In genomic region chr3:63963421-63964099, GRCm38 (mm10) we compare ENCODE assay signal across 8 mouse cellular contexts. TPM values are rescaled to one million over a fixed set of nuclear protein-coding genes. Genes with fewer than 3 reads are reported as not detected.
DNase-seq lines count a peak whose midpoint lies in the region; ATAC-seq and TF ChIP-seq lines count a peak whose summit lies in the region.

No protein-coding gene starts in this region.

- intact Hi-C loops in left cerebral cortex, adult 2 months (cut with DNase I) = loop anchor here (1.0 kb wide), 2 partner anchors 13 to 34 kb away; partner anchors contain the start of genes E130311K13Rik and Gmps

- no peak for ATAC-seq in heart, embryonic 12.5 days (ENCODE audit: insufficient number of reproducible peaks, low FRiP score)

- peak overlapping the region; percentile 86 for H3K27ac ChIP-seq in left cerebral cortex, adult 2 months
- peak overlapping the region; percentile 84 for H3K27ac ChIP-seq in heart, embryonic 12.5 days (ENCODE audit: poor library complexity, severe bottlenecking)

- peaks cover 5% of the 10 kb centered on the region; the same call in 1 of the 2 replicates for H3K27me3 ChIP-seq in heart, embryonic 12.5 days (replicated peaks)

- peak overlapping the region; percentile 84 for H3K4me3 ChIP-seq in left cerebral cortex, adult 2 months
- peak overlapping the region; percentile 86 for H3K4me3 ChIP-seq in heart, embryonic 12.5 days

- no peaks in the 10 kb centered on the region for H3K9me3 ChIP-seq in heart, embryonic 12.5 days (replicated peaks)

- no peak for TF ChIP-seq CTCF in left cerebral cortex, adult 2 months (IDR thresholded peaks at IDR 0.05)

- H3K36me3 ChIP-seq in heart, embryonic 12.5 days = no peaks in the 10 kb centered on the region

- DNase-seq in left cerebral cortex, adult 2 months (ENCODE audit: extremely low spot score in 1 of 2, low spot score in 2 of 2) = no peak
- DNase-seq in left cerebral cortex, adult 11 months (ENCODE audit: low spot score) = no peak
- peak; percentile 4 for DNase-seq in T-cell, adult 2 months (ENCODE audit: low spot score)
- DNase-seq in kidney, postnatal 10 days = peak; percentile 32
- peak; percentile 35 for DNase-seq in mesoderm, embryonic 11.5 days (ENCODE audit: low read depth, low spot score)
- peak; percentile 7 for DNase-seq in yolk sac, embryonic 10.5 days (ENCODE audit: low spot score)
- DNase-seq in spleen, postnatal 14 days (ENCODE audit: low spot score in 2 of 2) = no peak

- peaks cover 4% of the 10 kb centered on the region for H3K4me1 ChIP-seq in heart, embryonic 12.5 days (replicated peaks)

- H3K9ac ChIP-seq in heart, embryonic 12.5 days = peak overlapping the region; percentile 86

- WGBS in heart, embryonic 12.5 days = 6% methylated on average over 25 of the region's 25 CpGs

- peak overlapping the region; percentile 91 for H3K4me2 ChIP-seq in heart, embryonic 12.5 days

RNA-seq across cellular contexts. Expression of gene Slc33a1, which starts 1.0 kb away (rescaled TPM):
- total RNA-seq in left cerebral cortex, adult 2 months (2021) = 10 to 100 TPM; 29.7 to 30.2 TPM
- 10.3 and 10.7 TPM in 2 replicates for polyA plus RNA-seq in heart, embryonic 12.5 days (2016; fragmentation: Nextera tagmentation; extraction: Ambion mirVana)

RNA-seq across cellular contexts. Expression of gene Gmps, which starts 12.3 kb away (rescaled TPM):
- 10 to 100 TPM; 44.4 to 47.5 TPM for total RNA-seq in left cerebral cortex, adult 2 months (2021)
- 45.6 TPM in 2 replicates for polyA plus RNA-seq in heart, embryonic 12.5 days (2016; fragmentation: Nextera tagmentation; extraction: Ambion mirVana)

RNA-seq across cellular contexts. Expression of gene E130311K13Rik, which starts 34.3 kb away (rescaled TPM):
- total RNA-seq in left cerebral cortex, adult 2 months (2021) = 10 to 100 TPM; 10.5 to 11.5 TPM
- polyA plus RNA-seq in heart, embryonic 12.5 days (2016; fragmentation: Nextera tagmentation; extraction: Ambion mirVana) = 5.3 and 5.7 TPM in 2 replicates

Comparison
In these comparisons a context has a peak if more than half of its experiments do, and no peak if none do; other contexts are left out.
1. DNase-seq: peak in T-cell, adult 2 months (single experiment), kidney, postnatal 10 days (single experiment), mesoderm, embryonic 11.5 days (single experiment) and yolk sac, embryonic 10.5 days (single experiment); none in left cerebral cortex, adult 2 months (0 of 2), left cerebral cortex, adult 11 months (single experiment) and spleen, postnatal 14 days (0 of 2).